Mouse (Mus musculus) WW6 (cell line): ENCODE results near the gene Zfp330.
A peak's percentile ranks its signal among the peaks of the same experiment; 100 is the strongest.

Source experiments
- DNase-seq: peaks from one replicate; pipeline ENCODE4 v3.0.0-alpha.2; 2013; ENCODE audit warnings: low read depth, low spot score

Zfp330 gene

DNA sequence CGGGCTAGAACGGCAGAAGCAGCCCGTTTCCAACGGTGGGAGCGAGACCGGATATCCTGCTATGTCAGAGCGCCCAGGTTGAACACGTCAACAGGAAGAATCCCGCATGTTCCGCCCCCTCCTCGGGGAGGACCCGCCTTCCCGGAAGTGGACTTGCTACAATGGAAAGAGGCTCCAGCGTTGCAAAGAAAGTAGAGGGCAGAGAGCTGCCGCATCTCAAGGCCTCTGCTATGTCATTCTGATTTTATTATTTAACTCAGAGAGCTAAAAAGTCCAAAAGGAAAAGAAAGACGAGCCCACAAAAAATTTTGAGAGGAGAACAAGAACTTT lies at the start of gene Zfp330:
Gene Zfp330, minus strand, starts transcription at position 68 of the 330 bp plus-strand sequence.
- peak; percentile 72 for DNase-seq

DNA sequence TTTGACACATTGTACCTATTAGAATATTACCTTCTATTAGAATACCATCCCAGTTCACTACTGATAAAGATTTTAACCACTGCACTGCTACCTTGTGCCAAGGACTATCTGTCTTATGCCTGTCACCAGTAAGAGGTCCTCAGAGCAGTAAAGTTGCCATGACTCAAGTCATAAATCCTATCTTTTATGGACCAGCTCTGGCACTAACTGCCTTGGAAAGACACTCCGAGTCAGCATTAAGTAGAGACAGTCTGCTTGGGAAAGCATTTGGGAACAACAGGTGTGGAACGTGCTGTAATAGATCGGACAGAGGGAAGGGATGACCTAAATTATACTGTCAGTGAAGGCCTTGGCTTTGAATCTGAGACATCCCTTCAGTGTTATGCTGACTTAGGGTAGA lies 4.0 kb upstream of the Zfp330 start:
- no peak for DNase-seq

DNA sequence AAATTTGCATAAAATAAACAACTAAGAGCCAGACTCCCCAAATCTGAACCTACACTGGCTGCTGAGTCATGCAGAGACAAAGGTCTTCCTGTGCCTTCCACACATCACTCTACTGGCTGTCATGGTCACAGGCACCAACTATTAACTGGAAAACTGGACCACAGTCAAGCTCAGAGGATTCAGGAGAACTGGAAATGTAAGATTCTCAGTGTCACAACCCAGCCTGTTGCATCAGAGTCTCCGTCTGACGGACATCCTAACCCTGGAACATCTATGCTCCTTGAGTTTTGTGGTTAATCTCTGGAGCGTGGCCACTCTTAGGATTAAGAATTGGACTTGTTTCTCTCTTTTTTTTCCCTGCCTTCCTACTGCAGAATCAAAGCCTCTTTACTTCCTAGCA lies 3.4 kb upstream of the Zfp330 start:
- no peak for DNase-seq

DNA sequence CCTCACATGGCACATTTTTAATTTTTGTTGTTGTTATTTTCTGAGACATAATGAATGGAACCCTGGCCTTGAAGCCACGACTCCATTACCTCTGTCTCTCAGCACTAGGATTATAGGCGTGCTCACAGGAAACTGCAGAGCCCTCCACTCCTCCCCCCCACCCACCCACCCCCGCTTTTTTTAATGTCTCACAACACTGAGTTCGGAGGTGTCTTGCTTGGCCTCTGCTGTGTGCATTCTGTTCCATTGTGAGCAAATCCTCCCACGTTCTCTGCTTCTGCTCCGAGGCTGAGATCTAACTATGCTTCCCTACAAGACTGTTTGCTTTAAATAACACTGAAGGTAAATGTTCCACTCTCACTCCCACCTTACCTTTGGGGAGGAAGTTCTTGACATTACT lies 522 bp upstream of the Zfp330 start:
- DNase-seq, result no peak

DNA sequence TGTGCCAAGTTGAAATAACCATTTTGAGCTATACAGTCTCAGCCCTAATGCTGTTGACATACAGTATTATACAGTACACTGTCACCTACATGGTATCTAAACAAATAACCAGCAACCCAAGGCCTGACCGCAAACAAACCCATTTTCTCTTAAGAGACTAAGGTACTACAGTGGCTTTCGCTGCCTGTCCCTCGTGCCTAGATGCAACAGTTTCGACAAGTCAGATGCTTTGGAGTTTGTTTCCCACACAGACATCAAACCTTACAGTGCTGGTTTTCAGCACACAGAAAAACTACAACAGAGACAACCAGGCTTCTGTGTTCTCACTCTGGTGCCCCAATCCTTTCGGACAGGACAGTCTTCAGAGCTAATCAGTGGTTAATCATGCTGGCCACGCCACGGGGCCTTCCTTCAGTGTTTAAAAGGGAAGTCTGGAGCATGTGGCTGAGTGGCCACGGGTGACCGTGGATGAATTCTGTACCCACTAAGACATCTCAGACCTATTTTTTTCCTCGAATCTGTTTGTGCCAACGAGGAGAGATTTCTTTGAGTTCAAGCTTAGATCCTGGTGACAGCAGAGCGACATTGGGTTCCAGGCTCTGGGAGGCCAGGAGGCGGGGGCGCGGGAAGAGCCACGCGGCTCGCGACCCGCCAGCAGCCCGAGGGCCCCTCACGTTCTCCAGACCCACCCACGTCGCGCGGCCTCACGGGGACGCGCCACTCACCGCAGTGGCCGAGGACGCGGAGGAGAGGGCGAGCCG lies 448 bp downstream of the Zfp330 start:
- no peak for DNase-seq

DNA sequence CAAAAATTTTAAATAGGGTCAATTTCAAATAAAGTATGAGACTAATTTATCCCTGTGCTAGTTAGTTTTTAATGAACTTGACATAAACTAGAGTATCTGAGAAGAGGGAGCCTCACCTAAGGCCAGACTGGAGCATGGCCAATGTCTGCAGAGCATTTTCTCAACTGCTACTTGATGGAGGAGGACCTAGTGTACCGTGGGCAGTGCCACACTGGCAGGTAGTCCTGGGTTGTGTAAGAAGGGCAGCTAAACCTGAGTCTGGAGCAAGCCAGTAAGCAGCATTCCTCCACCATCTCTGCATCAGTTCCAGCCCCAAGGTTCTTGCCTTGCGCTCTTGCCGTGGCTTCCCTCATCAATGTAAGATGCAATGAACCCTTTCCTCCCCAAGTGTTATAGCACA lies 3.1 kb downstream of the Zfp330 start:
- no peak for DNase-seq

DNA sequence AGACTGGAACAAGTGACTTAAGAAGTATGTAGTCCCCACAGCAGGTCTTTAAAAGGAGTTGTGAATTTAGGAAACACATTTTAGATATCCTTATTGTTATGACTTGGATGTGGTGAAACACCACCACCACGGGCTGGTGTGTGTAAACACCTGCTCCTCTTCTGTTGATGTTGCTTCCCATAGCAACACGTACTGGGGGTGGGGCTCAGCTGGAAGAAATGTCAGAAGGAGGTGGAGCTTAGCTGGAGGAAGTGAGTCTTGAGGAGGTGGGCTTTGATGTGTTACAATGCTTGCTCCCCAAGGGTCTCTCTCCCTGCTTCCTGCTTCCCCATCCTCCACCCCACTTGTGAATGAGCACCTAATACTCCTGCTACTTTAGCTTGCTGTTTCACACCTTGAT lies 14.9 kb downstream of the Zfp330 start:
- DNase-seq, result no peak

DNA sequence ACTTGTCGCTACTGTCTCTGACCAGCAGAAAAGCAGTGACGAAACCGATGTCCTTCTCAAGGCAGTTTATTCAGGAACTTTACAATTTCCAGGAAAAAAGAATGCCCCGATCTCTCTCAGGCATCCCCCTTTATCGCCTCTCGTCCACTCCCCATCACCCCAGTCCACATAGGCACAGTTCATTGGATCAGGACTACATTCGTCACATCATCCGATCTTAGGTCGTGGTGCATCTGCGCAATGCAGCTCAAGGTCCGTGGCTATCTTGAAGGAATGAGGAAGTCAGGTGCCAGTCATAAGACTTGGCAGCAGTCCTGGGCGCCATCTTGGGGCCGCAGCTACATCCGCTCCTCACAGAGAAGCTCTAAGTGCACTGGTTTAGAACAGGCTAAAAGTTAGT lies 19.0 kb downstream of the Zfp330 start:
- DNase-seq, result no peak

DNA sequence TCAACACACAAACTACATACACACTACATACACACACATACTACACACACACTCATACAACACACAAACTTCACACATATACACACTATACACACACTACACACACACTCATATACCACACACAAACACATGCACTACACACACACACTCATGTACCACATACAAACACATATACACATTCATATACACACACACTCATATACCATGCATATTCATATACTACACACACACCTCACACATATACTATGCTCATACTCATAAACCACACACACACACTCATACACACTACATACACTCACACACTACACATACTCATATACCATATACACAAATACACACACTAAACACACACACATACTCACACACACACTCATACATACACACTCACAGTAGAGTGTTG lies 27.3 kb downstream of the Zfp330 start:
- DNase-seq, result no peak

DNA sequence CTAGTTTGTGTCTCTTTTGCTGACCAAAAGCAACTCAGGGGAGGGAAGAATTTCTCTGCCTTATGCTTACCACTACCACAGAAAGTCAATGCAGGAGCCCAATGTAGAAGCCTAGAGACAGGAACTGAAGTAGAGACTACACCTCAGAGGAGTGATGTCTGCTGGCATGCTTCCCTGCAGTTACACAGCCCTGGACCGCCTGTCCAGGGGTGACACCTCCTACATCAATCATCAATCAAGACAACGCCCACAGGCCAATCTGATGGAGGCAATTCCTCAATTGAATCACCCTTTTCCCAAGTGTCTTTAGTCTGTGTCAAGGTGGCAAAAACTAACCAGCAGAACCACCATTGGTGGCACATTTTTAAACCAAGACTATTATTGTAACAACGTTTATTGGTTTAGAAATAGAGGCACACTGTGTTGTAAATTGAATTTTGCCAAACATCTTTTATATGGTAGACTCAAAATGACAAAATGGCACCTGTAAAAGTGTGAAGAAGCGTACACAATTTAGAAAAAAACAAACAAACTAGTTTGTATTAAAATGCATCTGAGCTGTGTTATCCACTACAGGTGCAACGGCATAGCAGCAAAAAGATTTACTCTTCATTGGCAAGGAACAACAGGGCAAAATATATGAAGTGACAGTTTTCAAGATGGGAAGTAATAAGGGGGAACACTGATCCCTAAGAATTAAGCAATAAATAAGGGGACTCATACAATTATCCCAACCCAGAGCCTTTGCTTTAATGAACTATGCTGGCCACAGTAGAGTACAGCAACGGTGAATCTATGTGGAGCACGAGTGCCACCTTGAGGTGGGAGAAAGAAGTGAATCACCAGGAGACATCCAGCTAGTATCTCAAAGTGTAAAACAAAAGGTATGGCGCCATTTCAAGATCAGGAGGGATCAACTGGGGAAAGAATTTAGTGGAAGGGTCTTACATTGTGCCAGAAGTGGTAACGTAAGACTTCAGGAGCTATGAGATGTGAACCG lies 29.8 kb downstream of the Zfp330 start:
- peak; percentile 55 for DNase-seq
